Mouse (Mus musculus) myocyte (in vitro differentiated cells): ENCODE data around the gene Tbx15. TPM values are rescaled to one million over a fixed set of nuclear protein-coding genes. Genes with fewer than 3 reads are reported as not detected.

Source experiments
- H3K27me3 ChIP-seq: one replicate; pipeline ENCODE4 v1.6.1; 2011; ENCODE audit not compliant: control insufficient read depth, insufficient read depth, insufficient read length
- H3K36me3 ChIP-seq: one replicate; pipeline ENCODE4 v1.6.1; 2011; ENCODE audit not compliant: control insufficient read depth, insufficient read depth
- H3K4me2 ChIP-seq: one replicate; pipeline ENCODE4 v1.6.1; 2011; ENCODE audit warnings: low read depth, control low read depth
- H3K4me3 ChIP-seq: one replicate; pipeline ENCODE4 v1.5.1; 2011; ENCODE audit warnings: mild to moderate bottlenecking, control low read depth, moderate library complexity
- H3K79me2 ChIP-seq: one replicate; pipeline ENCODE4 v1.6.1; 2011; ENCODE audit not compliant: control insufficient read depth, insufficient read depth
- H3ac ChIP-seq: one replicate; pipeline ENCODE4 v1.6.1; 2011; ENCODE audit not compliant: control insufficient read depth, insufficient read length
- CEBPB ChIP-seq: IDR thresholded peaks from 2 replicates; pipeline ENCODE4 v1.6.1; 2011; ENCODE audit warnings: mild to moderate bottlenecking, moderate library complexity; ENCODE audit not compliant: poor library complexity, insufficient read depth, severe bottlenecking
- E2F4 ChIP-seq: IDR thresholded peaks from one replicate; pipeline ENCODE4 v1.6.1; 2011; ENCODE audit warnings: mild to moderate bottlenecking, control low read depth, moderate library complexity; ENCODE audit not compliant: insufficient read depth
- MAX ChIP-seq: IDR thresholded peaks from one replicate; pipeline ENCODE4 v1.6.1; 2011; ENCODE audit warnings: low read depth, mild to moderate bottlenecking, control low read depth
- MYOD1 ChIP-seq, 3 experiments: IDR thresholded peaks; one replicate each; pipeline ENCODE4 v1.6.1; 2011; ENCODE audit warnings: control low read depth in 2 of 3, low read depth in 2 of 3, mild to moderate bottlenecking in 2 of 3, moderate library complexity in 1 of 3; ENCODE audit not compliant: insufficient read length in 2 of 3, control insufficient read depth in 1 of 3
- MYOG ChIP-seq, 3 experiments: IDR thresholded peaks; one replicate each; pipeline ENCODE4 v1.6.1; 2011; ENCODE audit warnings: control low read depth in 2 of 3, low read depth in 2 of 3, mild to moderate bottlenecking in 2 of 3; ENCODE audit not compliant: insufficient read length in 2 of 3, control insufficient read depth in 1 of 3, insufficient read depth in 1 of 3
- POLR2A ChIP-seq: IDR thresholded peaks from one replicate; pipeline ENCODE4 v1.6.1; 2011; ENCODE audit warnings: low read depth, mild to moderate bottlenecking, control low read depth, moderate library complexity; ENCODE audit not compliant: insufficient read length
- POLR2AphosphoS2 ChIP-seq: IDR thresholded peaks from one replicate; pipeline ENCODE4 v1.6.1; 2011; ENCODE audit warnings: low read depth, control low read depth; ENCODE audit not compliant: insufficient read length
- REST ChIP-seq: IDR thresholded peaks from one replicate; pipeline ENCODE4 v1.6.1; 2011; ENCODE audit warnings: mild to moderate bottlenecking, control low read depth, moderate library complexity; ENCODE audit not compliant: insufficient read depth, insufficient read length
- SRF ChIP-seq: IDR thresholded peaks from one replicate; pipeline ENCODE4 v1.6.1; 2011; ENCODE audit warnings: low read depth; ENCODE audit not compliant: control insufficient read depth, insufficient read length
- TCF12 ChIP-seq: IDR thresholded peaks from one replicate; pipeline ENCODE4 v1.6.1; 2011; ENCODE audit warnings: mild to moderate bottlenecking, control low read depth; ENCODE audit not compliant: poor library complexity, insufficient read depth, severe bottlenecking
- TCF3 ChIP-seq: IDR thresholded peaks from one replicate; pipeline ENCODE4 v1.6.1; 2011; ENCODE audit warnings: low read depth, control low read depth; ENCODE audit not compliant: insufficient read length
- USF1 ChIP-seq: IDR thresholded peaks from one replicate; pipeline ENCODE4 v1.6.1; 2011; ENCODE audit warnings: low read depth, mild to moderate bottlenecking, control low read depth, moderate library complexity
- polyA plus RNA-seq: library from polyadenylated mRNA; unstranded; fragments of >200 nt; fragmentation: generic; extraction: Trizol; gene quantifications from one replicate; pipeline ENCODE4 v1.2.1, GENCODE M21; 2012; ENCODE audit warnings: missing spikeins

The Tbx15 gene
- polyA plus RNA-seq, 1 experiment: 24.8 TPM

GRCm38 (mm10) chr3:99310877-99311276 lies 70.7 kb downstream of the Tbx15 start:
- Histone ChIP-seq H3K27me3 (no peaks in the 10 kb centered on the region), H3K79me2 (peaks cover 7% of the 10 kb centered on the region), H3ac (no peak overlapping the region), H3K4me3 (no peak overlapping the region), H3K4me2 (no peak overlapping the region), H3K36me3 (peaks cover 19% of the 10 kb centered on the region)
- TF ChIP-seq E2F4: no peak
- no peak for TF ChIP-seq SRF
- no peak for TF ChIP-seq MYOD1 (IDR thresholded peaks at IDR 0.05; ENCODE audit: control insufficient read depth in 1 of 3, insufficient read length in 2 of 3, low read depth in 2 of 3)
- no peak for TF ChIP-seq MAX
- TF ChIP-seq CEBPB: no peak
- no peak for TF ChIP-seq TCF12
- peak; percentile 51 for TF ChIP-seq REST
- TF ChIP-seq TCF3: no peak

GRCm38 (mm10) chr3:99311943-99312635 lies 71.9 kb downstream of the Tbx15 start:
- TF ChIP-seq TCF12: no peak
- no peak for TF ChIP-seq MYOG (IDR thresholded peaks at IDR 0.05; ENCODE audit: control insufficient read depth in 1 of 3, insufficient read depth in 1 of 3, insufficient read length in 2 of 3, low read depth in 2 of 3)
- no peak for TF ChIP-seq SRF
- TF ChIP-seq USF1: no peak
- TF ChIP-seq TCF3: no peak
- Histone ChIP-seq H3K4me3 (no peak overlapping the region), H3ac (no peak overlapping the region), H3K36me3 (peaks cover 25% of the 10 kb centered on the region), H3K4me2 (peak overlapping the region; percentile 20), H3K27me3 (no peaks in the 10 kb centered on the region), H3K79me2 (peaks cover 2% of the 10 kb centered on the region)

GRCm38 (mm10) chr3:99322345-99322744 lies 82.2 kb downstream of the Tbx15 start:
- H3K4me3 ChIP-seq: no peak overlapping the region
- H3K79me2 ChIP-seq: no peaks in the 10 kb centered on the region
- no peak for TF ChIP-seq TCF3
- TF ChIP-seq POLR2AphosphoS2: no peak
- TF ChIP-seq MYOG (IDR thresholded peaks at IDR 0.05; ENCODE audit: control insufficient read depth in 1 of 3, insufficient read depth in 1 of 3, insufficient read length in 2 of 3, low read depth in 2 of 3): no peak
- TF ChIP-seq E2F4: no peak
- TF ChIP-seq POLR2A: no peak
- no peak for TF ChIP-seq REST
- no peak for TF ChIP-seq MYOD1 (IDR thresholded peaks at IDR 0.05; ENCODE audit: control insufficient read depth in 1 of 3, insufficient read length in 2 of 3, low read depth in 2 of 3)
- TF ChIP-seq TCF12: no peak
- TF ChIP-seq CEBPB: no peak
- no peak for TF ChIP-seq USF1
- no peak for TF ChIP-seq SRF
- TF ChIP-seq MAX: no peak
- H3K27me3 ChIP-seq: no peaks in the 10 kb centered on the region
- H3K36me3 ChIP-seq: peaks cover 40% of the 10 kb centered on the region
- no peak overlapping the region for H3ac ChIP-seq
- no peak overlapping the region for H3K4me2 ChIP-seq

GRCm38 (mm10) chr3:99329316-99329715 lies 89.1 kb downstream of the Tbx15 start:
- H3ac ChIP-seq: no peak overlapping the region
- TF ChIP-seq REST (no peak), POLR2AphosphoS2 (no peak), MYOG (IDR thresholded peaks at IDR 0.05; ENCODE audit: control insufficient read depth in 1 of 3, insufficient read depth in 1 of 3, insufficient read length in 2 of 3, low read depth in 2 of 3) (no peak), POLR2A (no peak), USF1 (no peak), MAX (no peak), CEBPB (no peak), E2F4 (no peak), TCF12 (no peak), TCF3 (no peak), SRF (no peak), MYOD1 (IDR thresholded peaks at IDR 0.05; ENCODE audit: control insufficient read depth in 1 of 3, insufficient read length in 2 of 3, low read depth in 2 of 3) (no peak)
- no peak overlapping the region for H3K4me3 ChIP-seq
- H3K4me2 ChIP-seq: no peak overlapping the region
- no peaks in the 10 kb centered on the region for H3K27me3 ChIP-seq
- no peaks in the 10 kb centered on the region for H3K79me2 ChIP-seq
- H3K36me3 ChIP-seq: peaks cover 13% of the 10 kb centered on the region

GRCm38 (mm10) chr3:99331086-99331485 lies 90.9 kb downstream of the Tbx15 start:
- H3K4me2 ChIP-seq: no peak overlapping the region
- no peaks in the 10 kb centered on the region for H3K27me3 ChIP-seq
- H3K79me2 ChIP-seq: no peaks in the 10 kb centered on the region
- H3K36me3 ChIP-seq: peaks cover 9% of the 10 kb centered on the region
- TF ChIP-seq MYOD1 (IDR thresholded peaks at IDR 0.05; ENCODE audit: control insufficient read depth in 1 of 3, insufficient read length in 2 of 3, low read depth in 2 of 3) (no peak), SRF (no peak), E2F4 (no peak), TCF12 (no peak), CEBPB (no peak), MYOG (IDR thresholded peaks at IDR 0.05; ENCODE audit: control insufficient read depth in 1 of 3, insufficient read depth in 1 of 3, insufficient read length in 2 of 3, low read depth in 2 of 3) (no peak), POLR2A (no peak), REST (no peak), POLR2AphosphoS2 (no peak), TCF3 (no peak), MAX (no peak), USF1 (no peak)
- no peak overlapping the region for H3K4me3 ChIP-seq
- H3ac ChIP-seq: no peak overlapping the region
